Mouse (Mus musculus) embryonic fibroblast, embryonic 13.5 days (primary cell): ENCODE data around the gene Phldb1. TPM values are rescaled to one million over a fixed set of nuclear protein-coding genes. Genes with fewer than 3 reads are reported as not detected.

Experiments used
- H3K27ac ChIP-seq: 2 replicates; pipeline ENCODE4 v1.5.1; 2012; ENCODE audit warnings: low read length, control low read depth, inconsistent platforms; ENCODE audit not compliant: insufficient read depth
- H3K4me1 ChIP-seq: 2 replicates; pipeline ENCODE4 v1.6.1; 2011; ENCODE audit warnings: low read length; ENCODE audit not compliant: control insufficient read depth, insufficient read depth
- H3K4me3 ChIP-seq: 2 replicates; pipeline ENCODE4 v1.5.1; 2011; ENCODE audit warnings: mild to moderate bottlenecking, control low read depth, low read length; ENCODE audit not compliant: insufficient read depth
- CTCF ChIP-seq: IDR thresholded peaks from 2 replicates; pipeline ENCODE4 v1.5.1; 2011; ENCODE audit warnings: mild to moderate bottlenecking, control low read depth, low read length, moderate library complexity, borderline replicate concordance; ENCODE audit not compliant: insufficient read depth
- POLR2A ChIP-seq: IDR thresholded peaks from 2 replicates; pipeline ENCODE4 v1.6.1; 2011; ENCODE audit warnings: low read depth, mild to moderate bottlenecking, control low read depth, low read length, moderate library complexity
- polyA plus RNA-seq: library from polyadenylated mRNA; stranded (reverse); fragments of >200 nt; gene quantifications from 2 replicates; pipeline ENCODE4 v1.2.4, GENCODE M21; 2011; ENCODE audit warnings: low read depth; ENCODE audit not compliant: missing spikeins, insufficient read length

Phldb1 gene
- polyA plus RNA-seq, 1 experiment: 61.2 TPM

- H3K27ac ChIP-seq: no peak overlapping the region
Observed at GRCm38 (mm10) chr9:44711602-44712001, 23.4 kb downstream of the Phldb1 start.

GRCm38 (mm10) chr9:44710213-44710612, 24.8 kb downstream of the Phldb1 start:
- peaks cover 8% of the 10 kb centered on the region for H3K4me1 ChIP-seq

More at GRCm38 (mm10) chr9:44711602-44712001, 23.4 kb downstream of the Phldb1 start:
- TF ChIP-seq CTCF (no peak), POLR2A (no peak)
- peaks cover 8% of the 10 kb centered on the region for H3K4me1 ChIP-seq
- H3K4me3 ChIP-seq: no peak overlapping the region

GRCm38 (mm10) chr9:44709600-44709999, 25.4 kb downstream of the Phldb1 start:
- Histone ChIP-seq H3K4me3 (no peak overlapping the region), H3K4me1 (peaks cover 8% of the 10 kb centered on the region), H3K27ac (no peak overlapping the region)
- no peak for TF ChIP-seq POLR2A
- TF ChIP-seq CTCF: peak; percentile 56; the same call in 1 of the 2 replicates

More at GRCm38 (mm10) chr9:44710213-44710612, 24.8 kb downstream of the Phldb1 start:
- H3K4me3 ChIP-seq: no peak overlapping the region
- no peak overlapping the region for H3K27ac ChIP-seq
- TF ChIP-seq CTCF: no peak
- TF ChIP-seq POLR2A: no peak

GRCm38 (mm10) chr9:44708925-44709324, 26.1 kb downstream of the Phldb1 start:
- Histone ChIP-seq H3K4me1 (peaks cover 8% of the 10 kb centered on the region), H3K27ac (no peak overlapping the region), H3K4me3 (peak overlapping the region; percentile 12; the same call in 1 of the 2 replicates)
- TF ChIP-seq CTCF (no peak), POLR2A (no peak)

- peak overlapping the region; percentile 12; the same call in 1 of the 2 replicates for H3K4me3 ChIP-seq
- H3K27ac ChIP-seq: no peak overlapping the region
- H3K4me1 ChIP-seq: peaks cover 8% of the 10 kb centered on the region
- no peak for TF ChIP-seq CTCF
- TF ChIP-seq POLR2A: no peak
Observed at GRCm38 (mm10) chr9:44708429-44708765, 26.6 kb downstream of the Phldb1 start.

- TF ChIP-seq CTCF (no peak), POLR2A (no peak)
- no peak overlapping the region for H3K4me3 ChIP-seq
- H3K4me1 ChIP-seq: peaks cover 8% of the 10 kb centered on the region
- H3K27ac ChIP-seq: no peak overlapping the region
Observed at GRCm38 (mm10) chr9:44707749-44708428, 27.1 kb downstream of the Phldb1 start.

GRCm38 (mm10) chr9:44699730-44700129, 35.3 kb downstream of the Phldb1 start:
- no peak overlapping the region for H3K27ac ChIP-seq
- no peak overlapping the region for H3K4me3 ChIP-seq
- H3K4me1 ChIP-seq: no peaks in the 10 kb centered on the region
- TF ChIP-seq POLR2A (no peak), CTCF (no peak)

- TF ChIP-seq CTCF (no peak), POLR2A (no peak)
- H3K4me3 ChIP-seq: no peak overlapping the region
- no peaks in the 10 kb centered on the region for H3K4me1 ChIP-seq
- H3K27ac ChIP-seq: no peak overlapping the region
Observed at GRCm38 (mm10) chr9:44699196-44699595, 35.8 kb downstream of the Phldb1 start.

- TF ChIP-seq POLR2A (no peak), CTCF (no peak)
- H3K27ac ChIP-seq: no peak overlapping the region
- H3K4me3 ChIP-seq: no peak overlapping the region
- H3K4me1 ChIP-seq: no peaks in the 10 kb centered on the region
Observed at GRCm38 (mm10) chr9:44697866-44698265, 37.1 kb downstream of the Phldb1 start.

- TF ChIP-seq POLR2A: no peak
- no peak for TF ChIP-seq CTCF
- H3K4me1 ChIP-seq: no peaks in the 10 kb centered on the region
- no peak overlapping the region for H3K27ac ChIP-seq
Observed at GRCm38 (mm10) chr9:44693071-44693470, 41.9 kb downstream of the Phldb1 start.

More at GRCm38 (mm10) chr9:44693071-44693470, 41.9 kb downstream of the Phldb1 start:
- no peak overlapping the region for H3K4me3 ChIP-seq
